In the genomic region with DNA sequence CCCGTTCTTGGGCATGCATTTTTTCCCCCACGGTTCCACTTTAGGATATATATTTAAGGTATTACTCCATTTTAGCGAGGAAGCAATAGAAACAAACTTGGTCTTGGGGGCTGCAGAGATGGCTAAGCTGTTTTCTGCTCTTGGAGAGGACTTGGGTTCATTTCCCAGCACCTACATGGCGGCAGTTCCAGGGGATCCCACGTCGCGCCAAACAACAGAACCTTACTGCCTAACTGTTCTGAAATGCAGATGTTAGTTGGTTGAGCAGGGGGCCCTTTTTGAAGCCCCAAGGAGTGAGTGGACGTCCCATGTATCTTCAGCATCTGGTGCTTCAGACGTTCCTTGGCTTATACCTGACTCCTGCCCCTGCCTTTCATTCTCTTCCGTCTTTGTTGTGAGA, we compare ENCODE assay signal across 8 mouse cellular contexts. TPM values are rescaled to one million over a fixed set of nuclear protein-coding genes. Genes with fewer than 3 reads are reported as not detected.
DNase-seq lines count a peak whose midpoint lies in the region; ATAC-seq and TF ChIP-seq lines count a peak whose summit lies in the region.

No protein-coding gene starts in this region.

- peak; percentile 29 for DNase-seq in cerebellum, adult 11 months
- no peak for DNase-seq in cerebellum, adult 9-10 months
- peak; percentile 27 for DNase-seq in urinary bladder, adult 2 months (ENCODE audit: low spot score)
- no peak for DNase-seq in urinary bladder, postnatal 10 days (ENCODE audit: low spot score)
- no peak for DNase-seq in midbrain, embryonic 11.5 days (ENCODE audit: low spot score, missing footprints)
- DNase-seq in thymus, postnatal 4 days = peak; percentile 27

- H3K27me3 ChIP-seq in forebrain, embryonic 13.5 days = no peaks in the 10 kb centered on the region
- H3K27me3 ChIP-seq in intestine, postnatal 0 days (replicated peaks; ENCODE audit: control insufficient read depth, insufficient read depth, low read length) = no peaks in the 10 kb centered on the region
- H3K27me3 ChIP-seq in midbrain, embryonic 11.5 days (ENCODE audit: control insufficient read depth, insufficient read depth, low read length) = no peaks in the 10 kb centered on the region

- peaks cover 5% of the 10 kb centered on the region for H3K36me3 ChIP-seq in forebrain, embryonic 13.5 days (ENCODE audit: poor library complexity, severe bottlenecking)
- peaks cover 6% of the 10 kb centered on the region for H3K36me3 ChIP-seq in intestine, postnatal 0 days (ENCODE audit: control insufficient read depth, insufficient read depth)
- no peaks in the 10 kb centered on the region for H3K36me3 ChIP-seq in midbrain, embryonic 11.5 days (ENCODE audit: control insufficient read depth, insufficient read depth, low read length)

- TF ChIP-seq CTCF in intestine, postnatal 0 days (IDR thresholded peaks at IDR 0.05; ENCODE audit: low read depth) = no peak

- H3K27ac ChIP-seq in forebrain, embryonic 13.5 days = peak overlapping the region; percentile 86
- H3K27ac ChIP-seq in intestine, postnatal 0 days (ENCODE audit: low read depth, low read length) = peak overlapping the region; percentile 82
- H3K27ac ChIP-seq in midbrain, embryonic 11.5 days (ENCODE audit: low read depth, low read length) = peak overlapping the region; percentile 60

- peaks cover 26% of the 10 kb centered on the region for H3K4me1 ChIP-seq in forebrain, embryonic 13.5 days
- H3K4me1 ChIP-seq in intestine, postnatal 0 days (replicated peaks; ENCODE audit: control insufficient read depth, insufficient read depth, low read length) = 0 out of 2 replicates have a peak, but pooled peaks cover 4% of the 10 kb centered on the region
- peaks cover 14% of the 10 kb centered on the region for H3K4me1 ChIP-seq in midbrain, embryonic 11.5 days (ENCODE audit: control insufficient read depth, insufficient read depth, low read length)

- peak overlapping the region; percentile 81 for H3K9ac ChIP-seq in forebrain, embryonic 13.5 days
- H3K9ac ChIP-seq in intestine, postnatal 0 days (ENCODE audit: low read depth, low read length) = peak overlapping the region; percentile 79
- H3K9ac ChIP-seq in midbrain, embryonic 11.5 days (ENCODE audit: low read length) = peak overlapping the region; percentile 88

- H3K4me2 ChIP-seq in forebrain, embryonic 13.5 days = peak overlapping the region; percentile 95
- H3K4me2 ChIP-seq in intestine, postnatal 0 days (replicated peaks; ENCODE audit: low read depth) = peak overlapping the region; percentile 79
- H3K4me2 ChIP-seq in midbrain, embryonic 11.5 days = peak overlapping the region; percentile 87

- H3K4me3 ChIP-seq in forebrain, embryonic 13.5 days = peak overlapping the region; percentile 88
- H3K4me3 ChIP-seq in intestine, postnatal 0 days (ENCODE audit: low read depth, low read length) = peak overlapping the region; percentile 94
- peak overlapping the region; percentile 57 for H3K4me3 ChIP-seq in midbrain, embryonic 11.5 days (ENCODE audit: low read depth, low read length)

- 1% methylated on average over 10 of the region's 10 CpGs for WGBS in forebrain, embryonic 13.5 days
- WGBS in intestine, postnatal 0 days = 2% methylated on average over 10 of the region's 10 CpGs
- WGBS in midbrain, embryonic 11.5 days = 1% methylated on average over 10 of the region's 10 CpGs

- no peaks in the 10 kb centered on the region for H3K9me3 ChIP-seq in forebrain, embryonic 13.5 days (replicated peaks)
- no peaks in the 10 kb centered on the region for H3K9me3 ChIP-seq in intestine, postnatal 0 days (ENCODE audit: control insufficient read depth)
- H3K9me3 ChIP-seq in midbrain, embryonic 11.5 days (ENCODE audit: control insufficient read depth, low read length) = no peaks in the 10 kb centered on the region

- ATAC-seq in forebrain, embryonic 13.5 days = no peak
- ATAC-seq in intestine, postnatal 0 days = no peak
- ATAC-seq in midbrain, embryonic 11.5 days (ENCODE audit: low FRiP score) = no peak

RNA-seq across cellular contexts. Expression of gene Pum3, which starts 0.8 kb away (rescaled TPM):
- 20.0 and 27.3 TPM in 2 replicates for polyA plus RNA-seq in urinary bladder, adult 2 months (2012; rRNA removed)
- 74.0 and 88.8 TPM in 2 replicates for polyA plus RNA-seq in forebrain, embryonic 13.5 days (2015; fragmentation: Nextera tagmentation; extraction: Ambion mirVana)
- 34.4 and 37.9 TPM in 2 replicates for polyA plus RNA-seq in intestine, postnatal 0 days (2015; fragmentation: Nextera tagmentation; extraction: Ambion mirVana)
- polyA plus RNA-seq in midbrain, embryonic 11.5 days (2014; fragmentation: Nextera tagmentation; extraction: Ambion mirVana) = 80.7 and 100 TPM in 2 replicates

Comparison
In these comparisons a context has a peak if more than half of its experiments do, and no peak if none do; other contexts are left out.
1. DNase-seq: peak in cerebellum, adult 11 months (single experiment), urinary bladder, adult 2 months (single experiment) and thymus, postnatal 4 days (single experiment); none in cerebellum, adult 9-10 months (single experiment), urinary bladder, postnatal 10 days (single experiment) and midbrain, embryonic 11.5 days (single experiment).
2. Peak in every context shown above with its lines, with median percentiles within 50 percentile points of each other: H3K27ac ChIP-seq, H3K4me2 ChIP-seq, H3K4me3 ChIP-seq and H3K9ac ChIP-seq.